Mouse (Mus musculus) megakaryocyte, adult 5-6 weeks (primary cell): ENCODE results near the gene Krt28. TPM values are rescaled to one million over a fixed set of nuclear protein-coding genes. Genes with fewer than 3 reads are reported as not detected.

Experiments used
- ATAC-seq: 2 replicates; pipeline ENCODE4 v1.8.0; 2016; ENCODE audit warnings: mild to moderate bottlenecking, inconsistent platforms; ENCODE audit not compliant: poor library complexity, severe bottlenecking
- total RNA-seq, 2 experiments: library from RNA; stranded (forward) in 1 of 2; stranded (reverse) in 1 of 2; fragments of 153-499, 151-499 nt in 1 of 2; fragments of 221-1000, 200-1000 nt in 1 of 2; gene quantifications; 2 replicates each; pipeline versions ENCODE4 v1.2.3 to v1.2.4; 2015 to 2017

Krt28 gene
- total RNA-seq, 2 experiments from 2014 or later, result not detected

DNA sequence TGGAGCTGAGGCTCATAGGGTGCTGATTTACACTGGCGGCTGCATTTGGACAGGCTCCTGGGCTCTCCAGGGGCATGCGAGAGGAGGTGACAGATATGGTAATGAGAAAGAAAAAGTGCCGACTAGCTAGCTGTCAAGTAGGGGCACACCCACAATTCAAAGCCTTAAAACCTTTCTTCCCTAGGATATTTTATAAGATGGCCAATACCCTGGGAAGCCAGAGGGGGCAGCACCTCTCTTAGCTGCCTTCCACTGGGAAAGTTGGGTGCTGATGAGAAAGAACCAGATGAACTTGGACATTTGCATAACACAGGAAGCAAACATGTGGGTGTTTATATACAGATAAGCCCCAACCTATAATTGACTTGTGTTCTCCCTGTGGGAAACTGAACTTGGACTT lies 5.5 kb downstream of the Krt28 start:
- no peak for ATAC-seq

DNA sequence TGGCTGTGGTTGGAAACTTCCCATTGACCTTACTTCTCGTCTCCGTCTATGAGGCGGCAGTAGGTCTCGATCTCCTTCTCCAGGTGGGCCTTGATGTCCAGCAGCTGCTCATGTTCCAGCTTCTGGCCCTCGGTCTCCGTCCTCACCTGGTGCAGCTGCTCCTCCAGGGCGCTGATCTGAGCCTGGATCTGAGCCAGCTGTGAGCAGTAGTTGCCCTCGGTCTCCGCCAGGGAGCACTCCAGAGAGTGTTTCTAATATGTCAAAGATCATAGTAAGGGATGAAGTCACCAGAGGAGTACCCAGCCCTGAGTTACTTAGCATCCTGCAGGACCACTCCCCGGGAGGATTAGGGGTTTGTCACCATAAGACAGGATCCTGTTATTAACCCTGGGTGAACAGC lies 7.9 kb downstream of the Krt28 start:
- ATAC-seq, result no peak

DNA sequence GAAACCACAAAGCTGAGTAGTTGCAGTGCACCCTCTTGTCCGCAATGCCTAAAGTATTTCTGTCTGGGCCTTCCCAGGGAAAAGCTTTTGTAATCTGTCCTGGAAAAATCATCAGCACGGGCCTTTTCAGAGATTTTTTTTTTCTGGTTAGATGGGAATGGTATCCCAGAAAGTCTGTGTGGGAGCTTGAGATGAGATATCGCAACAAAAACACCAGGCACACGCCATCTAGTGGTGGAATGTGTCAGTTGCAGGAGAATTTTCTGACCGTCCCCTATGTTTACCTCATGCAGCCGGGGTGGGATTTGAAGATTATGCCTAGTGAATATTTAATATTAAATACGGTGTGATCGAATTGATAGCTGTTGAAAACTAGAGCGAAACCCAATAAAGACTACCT lies 10.3 kb downstream of the Krt28 start:
- no peak for ATAC-seq

DNA sequence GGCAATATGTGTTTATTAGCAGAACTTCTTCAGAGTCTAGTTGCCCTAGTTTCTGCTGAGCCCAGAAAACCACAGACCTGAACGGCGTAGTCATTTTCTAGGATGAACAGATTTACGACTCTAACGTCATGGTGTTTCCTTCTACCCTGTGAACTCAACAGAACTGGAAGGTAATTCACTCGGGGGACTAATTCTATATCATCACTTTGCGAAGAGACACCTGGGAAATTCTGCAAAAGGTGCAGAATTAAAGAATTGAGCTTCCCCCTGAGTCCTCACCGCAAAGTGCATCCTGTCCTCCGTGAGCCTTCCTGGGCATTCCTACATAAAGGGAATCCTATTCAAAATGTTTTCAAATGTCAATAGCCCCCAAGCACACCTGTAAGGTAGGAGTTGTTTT lies 13.3 kb downstream of the Krt28 start:
- no peak for ATAC-seq

DNA sequence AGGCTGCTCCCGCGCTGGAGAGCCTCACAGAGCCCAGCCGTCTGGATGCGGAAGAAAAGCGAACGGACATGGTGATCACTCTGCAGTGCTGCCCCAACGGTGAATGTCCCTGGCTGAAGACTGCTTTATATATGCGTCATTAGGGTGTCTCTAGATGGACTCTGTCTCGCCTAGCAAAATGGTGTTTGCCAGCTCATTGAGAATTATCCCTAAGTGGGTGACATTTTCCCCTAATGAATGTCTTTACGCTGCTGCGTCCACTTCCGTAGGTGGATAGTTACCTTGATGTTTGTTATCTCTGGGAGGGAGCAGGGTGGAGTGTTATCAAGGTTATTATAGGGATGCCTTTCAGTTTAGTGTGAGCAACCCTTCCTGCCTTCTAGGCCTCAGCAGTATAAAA lies 23.7 kb downstream of the Krt28 start, which contains the start of gene Krt27:
Gene Krt27, minus strand, starts transcription at position 101 of the 400 bp plus-strand sequence.
- ATAC-seq, result no peak

DNA sequence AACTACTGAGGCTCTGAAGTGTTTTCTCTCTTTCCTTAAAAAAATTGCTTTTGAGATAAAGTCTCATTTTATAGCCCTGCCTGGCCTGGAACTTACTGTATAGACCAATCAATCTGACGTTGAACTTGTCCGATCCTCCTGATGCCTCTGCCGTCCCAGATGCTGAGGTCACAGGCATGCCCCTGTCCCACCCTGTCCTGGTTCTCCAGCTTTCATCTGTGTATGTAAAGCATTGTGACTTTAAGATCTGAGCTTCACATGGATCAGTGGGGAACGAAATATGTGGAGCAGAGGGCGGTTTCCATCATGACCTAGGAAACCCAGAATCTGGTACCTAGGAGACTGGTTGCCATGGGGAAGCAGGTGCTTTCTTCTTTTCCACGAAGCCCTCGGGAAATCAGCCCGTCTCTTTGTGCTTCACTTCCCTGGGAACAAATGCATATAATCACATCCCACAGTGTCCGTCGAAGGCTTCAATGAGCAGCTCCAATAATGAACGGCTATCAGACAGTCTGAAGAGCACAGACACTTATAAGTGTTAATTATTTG lies 35.3 kb downstream of the Krt28 start:
- no peak for ATAC-seq

DNA sequence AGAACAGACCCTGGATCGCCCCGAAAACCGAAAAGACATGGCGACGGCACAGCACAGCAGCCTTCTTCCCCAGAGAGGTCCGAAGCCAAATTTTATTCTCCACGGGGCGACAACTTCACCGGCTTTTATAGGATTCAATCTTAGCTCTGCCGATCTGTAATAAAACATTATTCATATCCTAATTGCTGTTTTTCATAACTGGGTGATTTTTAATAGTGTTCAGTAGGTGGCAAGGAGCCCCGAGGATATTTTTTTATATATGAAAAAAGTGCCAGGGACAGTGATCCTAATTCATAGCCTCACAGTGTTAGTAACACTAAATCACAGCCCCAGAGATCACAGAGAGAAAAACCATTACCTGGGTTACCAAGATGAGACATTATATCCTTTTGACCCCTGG lies 36.8 kb downstream of the Krt28 start, which contains the start of gene Krt26:
Gene Krt26, minus strand, starts transcription at position 101 of the 400 bp plus-strand sequence.
- ATAC-seq, result no peak

DNA sequence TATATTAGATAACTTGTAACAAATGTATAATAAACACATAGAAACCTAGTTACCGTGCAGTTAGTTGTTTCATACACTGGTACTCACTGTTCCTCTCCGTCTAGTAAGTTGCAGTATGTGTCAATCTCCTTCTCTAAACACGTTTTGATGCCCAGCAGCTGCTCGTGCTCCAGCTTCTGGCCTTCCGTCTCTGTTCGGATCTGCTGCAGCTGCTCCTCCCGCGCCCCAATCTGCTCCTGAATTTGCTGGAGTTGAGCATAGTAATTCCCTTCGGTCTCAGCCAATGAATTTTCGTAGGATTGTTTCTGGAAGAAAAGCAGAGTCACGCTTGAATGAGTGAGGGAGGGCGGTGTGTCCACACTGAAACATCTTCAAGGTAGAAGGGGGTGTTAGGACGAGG lies 41.3 kb downstream of the Krt28 start:
- ATAC-seq, result no peak

DNA sequence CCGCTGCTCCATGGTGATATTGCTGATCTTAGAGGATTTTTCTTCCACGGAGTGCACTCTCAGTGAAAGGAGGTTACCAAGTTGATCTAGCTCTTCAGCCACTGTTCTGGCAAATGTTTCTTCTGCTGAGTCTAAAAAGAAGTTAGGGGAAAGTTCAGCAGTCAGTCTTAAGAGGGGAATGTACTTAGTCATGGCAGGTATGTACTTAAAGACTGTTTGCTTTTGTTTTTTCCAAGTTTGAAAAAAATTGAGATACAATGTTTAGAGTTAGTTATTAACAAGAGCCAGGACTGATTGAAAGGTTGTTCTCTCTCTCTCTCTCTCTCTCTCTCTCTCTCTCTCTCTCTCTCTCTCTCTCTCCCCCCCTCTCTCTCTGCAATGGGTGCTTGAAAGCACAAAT lies 45.0 kb downstream of the Krt28 start:
- ATAC-seq, result no peak

DNA sequence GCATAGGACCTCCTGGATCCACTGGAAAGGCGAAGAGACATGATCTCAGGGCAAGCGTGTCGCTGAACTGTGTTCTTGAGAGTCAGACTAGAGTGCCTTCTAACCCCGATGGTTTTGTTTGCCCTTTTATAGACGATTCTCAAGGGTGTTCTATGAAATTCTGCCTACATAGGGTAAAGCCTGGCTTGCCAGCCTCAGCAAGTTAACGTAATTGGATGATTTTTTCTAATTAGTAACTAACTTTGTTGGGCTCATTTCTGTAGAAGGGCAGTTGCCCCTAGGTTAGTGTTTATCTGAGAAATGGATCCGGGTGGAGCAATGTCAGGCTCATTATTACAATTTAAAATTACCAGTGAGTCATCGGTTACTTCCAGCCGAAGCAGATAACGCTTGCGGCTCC lies 51.9 kb downstream of the Krt28 start, which contains the start of gene Krt25:
Gene Krt25, minus strand, starts transcription at position 101 of the 400 bp plus-strand sequence.
- no peak for ATAC-seq

DNA sequence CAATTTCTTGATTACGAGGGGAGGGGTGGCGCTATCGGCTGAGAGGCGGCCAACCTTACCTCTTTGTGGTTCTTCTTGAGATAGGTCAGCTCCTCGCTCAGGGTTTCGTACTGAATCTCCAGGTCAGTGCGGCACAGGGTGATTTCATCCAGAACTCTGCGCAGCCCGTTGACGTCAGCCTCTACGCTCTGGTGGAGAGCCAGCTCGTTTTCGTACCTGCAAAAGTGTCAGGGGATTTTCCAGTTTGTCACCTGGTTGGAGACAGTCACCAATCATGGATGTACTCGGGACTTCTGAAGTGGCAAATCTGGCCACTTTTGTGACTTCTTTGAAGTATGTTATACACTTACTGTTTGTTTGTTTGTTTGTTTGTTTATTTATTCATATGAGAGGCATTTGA lies 53.6 kb downstream of the Krt28 start:
- no peak for ATAC-seq

DNA sequence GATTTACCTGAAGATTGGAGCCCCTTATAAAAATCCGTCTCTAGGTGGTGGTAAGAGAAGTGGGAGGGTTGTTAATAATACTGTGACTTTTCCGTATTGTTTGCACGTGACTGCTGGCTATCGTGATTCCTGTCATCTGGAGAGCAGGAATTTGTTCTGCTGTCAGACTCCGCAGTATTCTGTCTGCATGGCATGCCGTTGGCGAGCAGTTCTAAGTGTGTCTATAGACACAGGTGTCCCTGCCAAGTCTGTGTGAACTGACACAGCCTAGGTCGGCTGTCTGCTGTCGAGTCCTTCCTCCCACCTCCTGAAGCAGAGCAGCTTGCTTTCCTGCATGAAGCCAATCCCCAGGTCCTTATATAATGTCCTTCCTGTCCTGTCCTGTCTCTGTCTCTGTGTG lies 55.6 kb downstream of the Krt28 start:
- no peak for ATAC-seq

DNA sequence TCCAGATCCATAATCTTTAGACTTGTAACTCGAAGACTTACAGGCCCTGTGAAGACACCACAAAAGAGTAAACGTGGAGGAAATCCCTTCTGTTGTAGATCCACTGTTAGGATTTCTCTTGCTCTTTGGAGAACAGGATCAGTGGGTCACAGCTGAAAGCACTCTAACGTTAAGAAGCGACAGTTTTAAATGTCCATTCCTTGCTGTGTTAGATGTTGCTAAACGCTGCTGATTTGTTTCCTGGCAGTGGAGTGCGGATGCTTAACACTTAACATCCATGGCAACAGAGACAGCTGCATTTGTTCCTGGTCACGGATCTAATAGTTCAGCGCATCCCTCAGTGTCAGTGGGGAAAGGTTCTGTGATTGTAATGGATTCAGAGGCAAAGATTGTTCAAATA lies 58.2 kb downstream of the Krt28 start:
- no peak for ATAC-seq

Other genes with a start within 250 kb of the Krt28 start
- gene Ccr7, start 219.8 kb downstream of the Krt28 start, total RNA-seq (2015), result 0.39 and 0.45 TPM in 2 replicates
- 0.18 TPM in 1 of 2 replicates, not detected in the other for gene Ccr7, start 219.8 kb downstream of the Krt28 start, total RNA-seq (2017)
- gene Smarce1, start 143.9 kb downstream of the Krt28 start, total RNA-seq (2015), result 59.4 and 72.9 TPM in 2 replicates
- gene Smarce1, start 143.9 kb downstream of the Krt28 start, total RNA-seq (2017), result 177 and 179 TPM in 2 replicates
- not detected in 2 replicates for gene Krt222, start 130.8 kb downstream of the Krt28 start, total RNA-seq (2015)
- gene Krt222, start 130.8 kb downstream of the Krt28 start, total RNA-seq (2017), result not detected in 2 replicates
- gene Krt24, start 89.6 kb downstream of the Krt28 start, total RNA-seq (2015), result not detected in 2 replicates
- gene Krt24, start 89.6 kb downstream of the Krt28 start, total RNA-seq (2017), result not detected in 2 replicates
- gene Krt25, start 52.0 kb downstream of the Krt28 start, total RNA-seq (2015), result not detected in 2 replicates
- not detected in 2 replicates for gene Krt25, start 52.0 kb downstream of the Krt28 start, total RNA-seq (2017)
- gene Krt26, start 36.9 kb downstream of the Krt28 start, total RNA-seq (2015), result not detected in 2 replicates
- gene Krt26, start 36.9 kb downstream of the Krt28 start, total RNA-seq (2017), result not detected in 2 replicates
- not detected in 2 replicates for gene Krt27, start 23.8 kb downstream of the Krt28 start, total RNA-seq (2015)
- not detected in 2 replicates for gene Krt27, start 23.8 kb downstream of the Krt28 start, total RNA-seq (2017)
- gene Krt10, start 14.5 kb upstream of the Krt28 start, total RNA-seq (2015), result 1.7 and 3.1 TPM in 2 replicates
- 0.98 TPM in 1 of 2 replicates, not detected in the other for gene Krt10, start 14.5 kb upstream of the Krt28 start, total RNA-seq (2017)
- gene Krt12, start 47.4 kb upstream of the Krt28 start, total RNA-seq (2015), result not detected in 2 replicates
- not detected in 2 replicates for gene Krt12, start 47.4 kb upstream of the Krt28 start, total RNA-seq (2017)
- not detected in 2 replicates for gene Krt20, start 63.2 kb upstream of the Krt28 start, total RNA-seq (2015)
- gene Krt20, start 63.2 kb upstream of the Krt28 start, total RNA-seq (2017), result not detected in 2 replicates
- not detected in 2 replicates for gene Krt23, start 118.2 kb upstream of the Krt28 start, total RNA-seq (2015)
- gene Krt23, start 118.2 kb upstream of the Krt28 start, total RNA-seq (2017), result not detected in 2 replicates
- not detected in 2 replicates for gene Krt39, start 146.4 kb upstream of the Krt28 start, total RNA-seq (2015)
- not detected in 2 replicates for gene Krt39, start 146.4 kb upstream of the Krt28 start, total RNA-seq (2017)
- not detected in 2 replicates for gene Krt40, start 168.3 kb upstream of the Krt28 start, total RNA-seq (2015)
- not detected in 2 replicates for gene Krt40, start 168.3 kb upstream of the Krt28 start, total RNA-seq (2017)
- not detected in 2 replicates for gene Krtap3-3, start 176.0 kb upstream of the Krt28 start, total RNA-seq (2015)
- gene Krtap3-3, start 176.0 kb upstream of the Krt28 start, total RNA-seq (2017), result not detected in 2 replicates
- not detected in 2 replicates for gene Krtap3-2, start 181.9 kb upstream of the Krt28 start, total RNA-seq (2015)
- gene Krtap3-2, start 181.9 kb upstream of the Krt28 start, total RNA-seq (2017), result not detected in 2 replicates
- not detected in 2 replicates for gene Gm11939, start 184.6 kb upstream of the Krt28 start, total RNA-seq (2015)
- gene Gm11939, start 184.6 kb upstream of the Krt28 start, total RNA-seq (2017), result not detected in 2 replicates
- gene Krtap3-1, start 191.7 kb upstream of the Krt28 start, total RNA-seq (2015), result not detected in 2 replicates
- not detected in 2 replicates for gene Krtap3-1, start 191.7 kb upstream of the Krt28 start, total RNA-seq (2017)
- gene Krtap1-5, start 206.1 kb upstream of the Krt28 start, total RNA-seq (2015), result not detected in 2 replicates
- not detected in 2 replicates for gene Krtap1-5, start 206.1 kb upstream of the Krt28 start, total RNA-seq (2017)
- not detected in 2 replicates for gene Krtap1-4, start 208.8 kb upstream of the Krt28 start, total RNA-seq (2015)
- not detected in 2 replicates for gene Krtap1-4, start 208.8 kb upstream of the Krt28 start, total RNA-seq (2017)
- gene Krtap1-3, start 216.4 kb upstream of the Krt28 start, total RNA-seq (2015), result not detected in 2 replicates
- not detected in 2 replicates for gene Krtap1-3, start 216.4 kb upstream of the Krt28 start, total RNA-seq (2017)
- not detected in 2 replicates for gene Krtap9-3, start 223.2 kb upstream of the Krt28 start, total RNA-seq (2015)
- not detected in 2 replicates for gene Krtap9-3, start 223.2 kb upstream of the Krt28 start, total RNA-seq (2017)
- not detected in 2 replicates for gene Gm11938, start 228.4 kb upstream of the Krt28 start, total RNA-seq (2015)
- gene Gm11938, start 228.4 kb upstream of the Krt28 start, total RNA-seq (2017), result not detected in 2 replicates
- gene Gm11937, start 235.3 kb upstream of the Krt28 start, total RNA-seq (2015), result not detected in 2 replicates
- not detected in 2 replicates for gene Gm11937, start 235.3 kb upstream of the Krt28 start, total RNA-seq (2017)
- gene Krtap2-4, start 239.9 kb upstream of the Krt28 start, total RNA-seq (2015), result not detected in 2 replicates
- gene Krtap2-4, start 239.9 kb upstream of the Krt28 start, total RNA-seq (2017), result not detected in 2 replicates
- not detected in 2 replicates for gene Gm11562, start 245.5 kb upstream of the Krt28 start, total RNA-seq (2015)
- gene Gm11562, start 245.5 kb upstream of the Krt28 start, total RNA-seq (2017), result not detected in 2 replicates